Mouse (Mus musculus) thymus, postnatal 25 days (tissue): ENCODE data around the gene Dnmt3l.
"Not testable (repeated sequence)": the region's sequence is repeated elsewhere in the genome, so short reads cannot be mapped to it uniquely, and the experiment has no call there.

ENCODE experiments used
- DNase-seq: peaks from one replicate; pipeline ENCODE4 v3.0.0; 2022

The Dnmt3l gene

DNA sequence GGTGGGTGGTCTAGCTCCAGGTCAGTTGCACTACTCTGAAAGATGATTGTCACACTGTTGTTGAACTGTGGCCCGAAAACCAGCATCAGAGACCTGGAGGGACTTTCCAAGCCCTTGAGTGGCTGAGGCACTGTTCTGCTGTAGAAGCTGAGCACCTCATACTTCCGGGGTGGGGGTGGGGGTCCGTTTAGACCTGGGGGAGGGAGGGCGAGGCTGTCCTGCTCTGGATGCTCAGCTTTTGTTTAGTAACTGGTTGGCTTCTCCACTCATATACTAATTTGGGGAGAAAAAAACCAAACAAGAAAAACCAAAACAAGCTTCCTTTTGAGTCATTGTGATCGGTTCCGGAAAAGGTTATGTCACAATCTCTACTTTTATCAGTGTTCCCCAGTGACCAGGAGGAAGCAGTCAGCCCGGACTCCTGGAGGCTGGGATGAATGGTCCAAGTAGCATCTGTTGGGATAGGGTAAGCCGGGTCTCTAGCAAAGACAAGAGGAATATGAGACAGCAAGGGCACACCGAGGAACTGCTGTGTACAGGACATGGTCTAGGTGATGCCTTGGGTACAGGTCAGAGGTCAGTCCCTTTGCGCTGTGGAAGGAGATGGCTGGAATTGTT, 44.8 kb downstream of the Dnmt3l start:
- peak; percentile 22 for DNase-seq

- DNase-seq, result peak; percentile 36
Observed at GRCm38 (mm10) chr10:78087101-78087511, 45.4 kb downstream of the Dnmt3l start.

DNA sequence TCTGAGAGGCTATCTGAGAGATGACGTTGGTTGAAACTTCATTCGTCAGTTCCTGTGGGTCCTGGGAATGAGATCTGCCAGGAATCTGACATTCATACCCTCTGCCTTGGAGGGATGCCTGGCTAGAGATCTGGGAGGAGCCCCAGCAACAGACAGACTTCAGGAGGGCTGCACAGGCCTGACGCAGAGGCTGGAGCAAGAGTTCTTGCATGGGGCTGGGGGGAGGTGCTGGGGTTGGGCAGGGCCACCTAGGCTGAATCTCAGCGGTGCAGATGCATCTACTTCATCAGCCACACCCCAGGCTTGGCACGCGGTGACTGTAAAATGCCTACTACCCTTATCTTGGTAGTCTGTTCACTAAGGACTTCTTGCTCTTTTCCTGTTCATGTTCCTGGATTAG, 48.5 kb downstream of the Dnmt3l start:
- DNase-seq, result no peak

DNA sequence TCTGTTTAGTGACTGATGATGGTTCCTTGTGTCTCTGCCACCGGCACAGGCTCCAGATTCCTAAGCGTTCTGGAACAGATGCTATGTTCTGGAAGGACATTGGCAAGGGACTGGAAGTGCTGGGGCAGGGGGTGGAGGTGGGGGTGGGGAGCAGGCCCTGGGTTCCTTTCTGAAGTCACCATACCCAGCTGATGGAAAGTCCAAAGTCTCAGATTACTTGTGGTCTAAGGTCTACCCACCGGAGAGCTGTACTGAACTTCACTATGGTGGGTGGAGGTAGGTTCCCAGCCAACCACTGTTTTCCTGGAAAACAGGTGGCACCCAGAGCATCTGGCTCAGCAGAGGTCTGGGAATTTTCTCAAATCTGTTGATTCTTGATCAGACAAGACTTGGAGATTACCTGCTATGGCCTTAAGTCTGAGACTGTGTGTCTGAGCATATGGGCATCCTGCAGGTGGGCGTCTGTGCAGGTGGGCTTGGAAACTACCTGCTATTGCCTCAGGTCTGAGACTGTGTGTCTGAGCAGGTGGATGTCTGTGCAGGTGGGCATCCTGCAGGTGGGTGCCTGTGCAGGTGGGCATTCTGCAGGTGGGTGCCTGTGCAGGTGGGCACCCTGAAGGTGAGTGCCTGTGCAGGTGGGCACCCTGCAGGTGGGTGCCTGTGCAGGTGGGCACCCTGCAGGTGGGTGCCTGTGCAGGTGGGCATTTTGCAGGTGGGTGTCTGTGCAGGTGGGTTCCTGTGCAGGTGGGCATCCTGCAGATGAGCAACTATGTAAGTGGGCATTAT, 49.2 kb downstream of the Dnmt3l start:
- no peak for DNase-seq

GRCm38 (mm10) chr10:78091865-78092724, 50.3 kb downstream of the Dnmt3l start:
- no peak for DNase-seq

DNA sequence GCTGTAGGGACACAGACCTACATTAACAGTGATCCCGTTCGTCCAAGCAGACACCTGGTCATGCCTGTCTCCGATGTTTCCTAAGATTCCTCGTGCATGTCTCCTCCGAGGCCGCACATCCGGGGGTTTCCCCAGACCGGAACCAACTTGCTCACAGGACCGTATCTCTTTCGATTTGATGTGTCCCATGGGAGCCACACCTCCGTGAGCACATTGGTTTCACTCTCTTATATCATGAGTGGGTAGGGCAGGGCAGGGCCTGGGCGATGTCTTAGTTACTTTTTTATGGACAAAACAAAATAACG, 50.9 kb downstream of the Dnmt3l start:
- no peak for DNase-seq

GRCm38 (mm10) chr10:78095221-78095620, 53.5 kb downstream of the Dnmt3l start:
- DNase-seq, result no peak

- no peak for DNase-seq
Observed at GRCm38 (mm10) chr10:78095954-78096931, 54.5 kb downstream of the Dnmt3l start.

- not testable (repeated sequence) for DNase-seq
Observed at GRCm38 (mm10) chr10:78099860-78100259, 58.1 kb downstream of the Dnmt3l start.

DNA sequence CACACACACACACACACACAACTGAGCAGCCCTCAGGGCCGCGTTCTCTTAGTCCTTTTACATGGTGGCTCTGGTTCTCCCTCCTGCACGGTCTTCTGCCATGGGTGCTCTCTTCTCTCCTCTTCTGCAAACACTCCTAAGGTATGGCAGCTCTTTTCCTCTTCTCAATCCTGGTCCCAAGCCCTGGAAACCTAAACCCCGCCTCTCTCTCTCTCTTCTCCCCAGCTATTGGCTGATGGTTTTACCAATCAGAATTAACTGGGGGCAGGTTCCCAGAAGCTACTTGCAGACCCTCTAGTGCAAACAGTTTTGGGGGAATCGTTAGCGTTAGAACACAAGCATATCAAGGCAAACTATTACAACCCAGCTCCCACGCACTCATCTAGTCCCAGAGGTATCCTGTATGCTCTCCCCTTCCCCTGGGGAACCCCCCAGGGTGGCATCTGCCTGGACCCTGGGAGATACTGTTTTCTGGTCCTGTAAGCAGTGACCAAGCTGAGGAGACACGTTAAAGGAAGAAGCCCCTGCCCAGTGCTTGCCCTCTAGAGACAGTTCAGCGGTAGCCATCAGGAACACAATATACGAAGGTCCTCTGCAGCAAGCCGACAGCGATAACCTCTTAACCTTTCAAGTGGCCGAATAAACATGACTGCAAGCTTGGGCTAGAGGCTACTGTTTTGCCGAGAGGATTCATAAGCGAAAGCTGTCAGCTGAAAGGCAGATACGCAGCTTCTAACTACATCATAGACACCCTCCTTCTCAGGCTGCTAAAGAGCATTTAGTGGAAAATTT, 59.4 kb downstream of the Dnmt3l start:
- no peak for DNase-seq

DNA sequence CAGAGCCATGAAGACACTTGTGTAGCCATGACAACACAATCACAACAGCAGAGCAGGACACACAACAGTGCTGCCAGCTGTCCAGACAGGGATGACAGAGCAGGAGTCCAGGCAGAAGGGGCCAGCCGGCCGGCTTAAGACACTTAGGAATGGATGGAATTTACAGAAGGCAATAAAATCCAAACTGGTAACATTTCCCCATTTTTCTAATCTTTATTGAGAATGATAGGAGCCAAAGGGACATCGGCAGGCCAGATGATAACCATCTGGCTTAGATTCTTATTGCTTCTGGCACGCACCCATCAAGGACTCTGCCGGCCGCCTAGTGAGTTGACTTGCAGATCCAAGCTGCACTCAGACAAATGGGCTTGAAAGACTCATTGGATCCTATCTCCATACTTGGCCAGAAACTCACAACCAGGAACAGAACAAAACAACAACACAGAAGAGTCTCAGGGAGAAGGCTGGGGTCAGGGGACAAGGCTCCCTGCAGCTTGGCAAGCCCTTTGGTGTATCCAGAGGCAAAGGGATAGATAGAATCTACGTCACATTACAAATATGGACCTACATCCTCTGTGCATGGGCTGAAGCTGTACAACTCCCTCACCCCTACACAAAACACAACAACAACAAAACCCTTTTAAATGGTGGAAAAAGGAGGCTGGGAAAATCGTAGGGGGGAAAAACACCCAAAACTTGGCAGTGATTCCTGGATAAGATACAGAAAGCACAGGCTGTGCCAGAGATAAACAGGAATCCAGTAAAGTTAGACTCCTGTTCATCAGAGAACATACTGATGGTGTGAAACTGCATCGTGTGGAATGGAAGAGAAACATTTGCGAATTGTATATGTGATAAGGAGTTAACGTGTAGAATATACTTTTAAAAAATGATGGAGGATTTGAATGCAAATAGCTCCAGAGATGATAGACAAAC, 63.1 kb downstream of the Dnmt3l start:
- no peak for DNase-seq

- no peak for DNase-seq
Observed at GRCm38 (mm10) chr10:78105548-78105947, 63.8 kb downstream of the Dnmt3l start.
